ENCODE assay signal across 12 mouse cellular contexts in the genomic region with DNA sequence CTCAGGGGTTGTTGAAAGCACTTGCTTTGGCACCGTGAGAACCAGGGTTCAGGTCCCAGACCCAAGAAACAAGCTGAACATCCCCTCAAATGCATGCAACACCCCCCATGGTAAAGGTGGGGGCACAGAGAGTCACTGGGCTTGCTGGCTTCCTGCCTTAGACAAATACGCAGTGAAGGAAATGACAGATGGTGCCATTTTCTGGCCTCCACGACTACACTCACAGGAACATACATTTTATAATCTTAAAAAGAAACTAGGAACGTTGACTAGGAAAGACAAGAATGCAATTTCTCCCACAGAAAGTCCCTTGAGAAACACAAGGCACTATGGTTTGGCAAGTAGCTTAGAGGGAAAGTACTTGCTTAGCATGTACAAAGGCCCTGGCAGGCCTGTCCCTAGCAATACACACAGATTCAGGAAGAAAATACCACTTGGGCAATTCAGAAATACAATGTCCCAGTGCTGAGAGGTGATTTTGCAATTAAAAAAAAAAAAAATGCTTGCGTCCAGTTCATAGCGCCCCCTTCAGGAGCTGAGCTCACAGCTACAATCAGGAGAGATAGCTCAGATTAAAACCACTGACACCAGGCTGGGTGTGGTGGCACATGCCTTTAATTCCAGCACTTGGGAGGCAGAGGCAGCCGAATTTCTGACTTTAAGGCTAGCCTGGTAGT. TPM values are rescaled to one million over a fixed set of nuclear protein-coding genes. Genes with fewer than 3 reads are reported as not detected.
A peak's percentile ranks its signal among the peaks of the same experiment; 100 is the strongest.
DNase-seq lines count a peak whose midpoint lies in the region; ATAC-seq lines count a peak whose summit lies in the region.
"Had no signal": no experiment of that assay in that cellular context is flagged by ENCODE, and none has a peak within 500 bp of the region (broad histone marks: within the 10 kb centered on the region; RNA-seq: fewer than 3 reads in every experiment).

No protein-coding gene starts in this region.

- H3K4me3 ChIP-seq in heart, embryonic 12.5 days = no peak overlapping the region
- no peak overlapping the region for H3K4me3 ChIP-seq in midbrain, embryonic 14.5 days (replicated peaks; ENCODE audit: low read depth, low read length)
- H3K4me3 ChIP-seq in midbrain, embryonic 13.5 days (replicated peaks) = no peak overlapping the region
- H3K4me3 ChIP-seq: embryonic facial prominence, embryonic 12.5 days; heart, embryonic 13.5 days; lung, embryonic 15.5 days; neural tube, embryonic 15.5 days had no signal

- H3K4me2 ChIP-seq in heart, embryonic 12.5 days = no peak overlapping the region
- H3K4me2 ChIP-seq in midbrain, embryonic 14.5 days (ENCODE audit: low read length) = no peak overlapping the region
- H3K4me2 ChIP-seq in midbrain, embryonic 13.5 days (replicated peaks) = no peak overlapping the region
- H3K4me2 ChIP-seq: embryonic facial prominence, embryonic 12.5 days; lung, embryonic 15.5 days; neural tube, embryonic 15.5 days had no signal

- H3K27ac ChIP-seq in heart, embryonic 12.5 days (ENCODE audit: poor library complexity, severe bottlenecking) = no peak overlapping the region
- H3K27ac ChIP-seq in midbrain, embryonic 14.5 days (replicated peaks; ENCODE audit: low read depth, low read length) = no peak overlapping the region
- no peak overlapping the region for H3K27ac ChIP-seq in midbrain, embryonic 13.5 days
- H3K27ac ChIP-seq: embryonic facial prominence, embryonic 12.5 days; heart, embryonic 13.5 days; lung, embryonic 15.5 days; neural tube, embryonic 15.5 days had no signal

- ATAC-seq in heart, embryonic 12.5 days (ENCODE audit: insufficient number of reproducible peaks, low FRiP score) = no peak
- ATAC-seq in midbrain, embryonic 14.5 days (ENCODE audit: low FRiP score, low TSS enrichment) = no peak
- no peak for ATAC-seq in midbrain, embryonic 13.5 days
- peak; percentile 16 for ATAC-seq in megakaryocyte, adult 5-6 weeks (ENCODE audit: poor library complexity, severe bottlenecking)

- 53% methylated on average over 7 of the region's 7 CpGs for WGBS in heart, embryonic 12.5 days
- 56% methylated on average over 7 of the region's 7 CpGs for WGBS in midbrain, embryonic 14.5 days
- 58% methylated on average over 7 of the region's 7 CpGs for WGBS in midbrain, embryonic 13.5 days

- H3K27me3 ChIP-seq in heart, embryonic 12.5 days (replicated peaks) = peaks cover 12% of the 10 kb centered on the region
- peaks cover 23% of the 10 kb centered on the region; the same call in 1 of the 2 replicates for H3K27me3 ChIP-seq in midbrain, embryonic 14.5 days (ENCODE audit: control insufficient read depth, insufficient read depth, low read length)
- H3K27me3 ChIP-seq in midbrain, embryonic 13.5 days = peaks cover 36% of the 10 kb centered on the region

- DNase-seq in heart, adult 11 months = peak; percentile 90
- peak; percentile 38 for DNase-seq in midbrain, embryonic 14.5 days
- peak; percentile 90 for DNase-seq in R1 (ENCODE audit: low read depth, low spot score)
- no peak for DNase-seq in layer of hippocampus, postnatal 25 days (ENCODE audit: extremely low spot score in 1 of 2, low spot score in 1 of 2)
- DNase-seq in ovary, postnatal 36 days (ENCODE audit: low spot score) = no peak

- H3K9ac ChIP-seq in heart, embryonic 12.5 days = no peak overlapping the region
- H3K9ac ChIP-seq in midbrain, embryonic 14.5 days (replicated peaks; ENCODE audit: low read length) = no peak overlapping the region
- no peak overlapping the region for H3K9ac ChIP-seq in midbrain, embryonic 13.5 days (replicated peaks)
- H3K9ac ChIP-seq: embryonic facial prominence, embryonic 12.5 days; heart, embryonic 13.5 days; lung, embryonic 15.5 days; neural tube, embryonic 15.5 days had no signal

- H3K4me1 ChIP-seq in heart, embryonic 12.5 days (replicated peaks) = peaks cover 75% of the 10 kb centered on the region
- peaks cover 27% of the 10 kb centered on the region for H3K4me1 ChIP-seq in midbrain, embryonic 14.5 days (ENCODE audit: control insufficient read depth, insufficient read depth, low read length)
- peaks cover 35% of the 10 kb centered on the region for H3K4me1 ChIP-seq in midbrain, embryonic 13.5 days (replicated peaks)

- H3K9me3 ChIP-seq in heart, embryonic 12.5 days (replicated peaks) = no peaks in the 10 kb centered on the region
- no peaks in the 10 kb centered on the region for H3K9me3 ChIP-seq in midbrain, embryonic 14.5 days (ENCODE audit: control insufficient read depth, low read length)
- no peaks in the 10 kb centered on the region for H3K9me3 ChIP-seq in midbrain, embryonic 13.5 days
- H3K9me3 ChIP-seq: embryonic facial prominence, embryonic 12.5 days; heart, embryonic 13.5 days; lung, embryonic 15.5 days; neural tube, embryonic 15.5 days had no signal

- H3K36me3 ChIP-seq in heart, embryonic 12.5 days = peaks cover 49% of the 10 kb centered on the region
- peaks cover 33% of the 10 kb centered on the region for H3K36me3 ChIP-seq in midbrain, embryonic 14.5 days (ENCODE audit: control insufficient read depth, insufficient read depth, low read length)
- H3K36me3 ChIP-seq in midbrain, embryonic 13.5 days = peaks cover 40% of the 10 kb centered on the region

RNA-seq across cellular contexts. Expression of gene Prkcg, which starts 11.1 kb away (rescaled TPM):
- 0.14 and 0.19 TPM in 2 replicates for polyA plus RNA-seq in heart, embryonic 12.5 days (2016; fragmentation: Nextera tagmentation; extraction: Ambion mirVana)
- 1.3 and 1.6 TPM in 2 replicates for polyA plus RNA-seq in midbrain, embryonic 14.5 days (2014; fragmentation: Nextera tagmentation; extraction: Ambion mirVana)
- polyA plus RNA-seq in midbrain, embryonic 13.5 days (2015; fragmentation: Nextera tagmentation; extraction: Ambion mirVana) = 0.66 and 1.7 TPM in 2 replicates
- 1.3 and 1.6 TPM in 2 replicates for total RNA-seq in megakaryocyte, adult 5-6 weeks (2015)
- total RNA-seq in megakaryocyte, adult 5-6 weeks (2017) = 0.81 and 0.92 TPM in 2 replicates
- 100 to 1,000 TPM; 540 to 555 TPM for total RNA-seq in layer of hippocampus, postnatal 25 days (2021)

RNA-seq across cellular contexts. Expression of gene Myadm, which starts 11.2 kb away (rescaled TPM):
- polyA plus RNA-seq in heart, embryonic 12.5 days (2016; fragmentation: Nextera tagmentation; extraction: Ambion mirVana) = 186 and 202 TPM in 2 replicates
- polyA plus RNA-seq in midbrain, embryonic 14.5 days (2014; fragmentation: Nextera tagmentation; extraction: Ambion mirVana) = 23.0 and 30.1 TPM in 2 replicates
- 21.8 and 23.8 TPM in 2 replicates for polyA plus RNA-seq in midbrain, embryonic 13.5 days (2015; fragmentation: Nextera tagmentation; extraction: Ambion mirVana)
- 246 and 261 TPM in 2 replicates for total RNA-seq in megakaryocyte, adult 5-6 weeks (2015)
- total RNA-seq in megakaryocyte, adult 5-6 weeks (2017) = 75.7 and 78.5 TPM in 2 replicates
- total RNA-seq in layer of hippocampus, postnatal 25 days (2021) = 10 to 100 TPM; 73.5 to 82.2 TPM

RNA-seq across cellular contexts. Expression of gene Cacng7, which starts 32.7 kb away (rescaled TPM):
- polyA plus RNA-seq in heart, embryonic 12.5 days (2016; fragmentation: Nextera tagmentation; extraction: Ambion mirVana) = 0.17 and 0.32 TPM in 2 replicates
- 5.0 and 5.9 TPM in 2 replicates for polyA plus RNA-seq in midbrain, embryonic 14.5 days (2014; fragmentation: Nextera tagmentation; extraction: Ambion mirVana)
- polyA plus RNA-seq in midbrain, embryonic 13.5 days (2015; fragmentation: Nextera tagmentation; extraction: Ambion mirVana) = 4.3 and 5.2 TPM in 2 replicates
- total RNA-seq in megakaryocyte, adult 5-6 weeks (2015) = not detected in 2 replicates
- total RNA-seq in megakaryocyte, adult 5-6 weeks (2017) = not detected in 2 replicates
- 100 to 1,000 TPM; 140 TPM for total RNA-seq in layer of hippocampus, postnatal 25 days (2021)

RNA-seq across cellular contexts. Expression of gene Nlrp12, which starts 50.5 kb away (rescaled TPM):
- polyA plus RNA-seq in heart, embryonic 12.5 days (2016; fragmentation: Nextera tagmentation; extraction: Ambion mirVana) = not detected in 2 replicates
- polyA plus RNA-seq in midbrain, embryonic 14.5 days (2014; fragmentation: Nextera tagmentation; extraction: Ambion mirVana) = not detected in 2 replicates
- not detected in 2 replicates for polyA plus RNA-seq in midbrain, embryonic 13.5 days (2015; fragmentation: Nextera tagmentation; extraction: Ambion mirVana)
- total RNA-seq in megakaryocyte, adult 5-6 weeks (2015) = 3.9 and 4.0 TPM in 2 replicates
- 7.5 and 7.8 TPM in 2 replicates for total RNA-seq in megakaryocyte, adult 5-6 weeks (2017)
- total RNA-seq in layer of hippocampus, postnatal 25 days (2021) = under 1 TPM in 1 of 2 experiments, not detected in 1; 0.05 TPM
- polyA plus RNA-seq: heart, embryonic 13.5 days; neural tube, embryonic 15.5 days had no signal

Comparison
In these comparisons a context has a peak if more than half of its experiments do, and no peak if none do; other contexts are left out.
1. DNase-seq: peak in heart, adult 11 months (single experiment), midbrain, embryonic 14.5 days (single experiment) and R1 (single experiment); none in layer of hippocampus, postnatal 25 days (0 of 2) and ovary, postnatal 36 days (single experiment).